Mouse (Mus musculus) megakaryocyte, embryonic 14.5 days (primary cell): ENCODE results near the gene Ccdc85c. TPM values are rescaled to one million over a fixed set of nuclear protein-coding genes. Genes with fewer than 3 reads are reported as not detected.

Source experiments
- H3K27me3 ChIP-seq: replicated peaks from 2 replicates; pipeline ENCODE3; 2012; ENCODE audit warnings: inconsistent platforms
- H3K36me3 ChIP-seq: replicated peaks from 2 replicates; pipeline ENCODE3; 2012; ENCODE audit warnings: low read length, inconsistent platforms, mixed read lengths
- H3K4me1 ChIP-seq: 2 replicates; pipeline ENCODE4 v1.6.1; 2012; ENCODE audit warnings: inconsistent platforms
- H3K4me3 ChIP-seq: replicated peaks from 2 replicates; pipeline ENCODE3; 2012; ENCODE audit warnings: moderate library complexity, mild to moderate bottlenecking, inconsistent platforms
- H3K9me3 ChIP-seq: 2 replicates; pipeline ENCODE4 v1.6.1; 2012; ENCODE audit warnings: inconsistent platforms
- FLI1 ChIP-seq: IDR thresholded peaks from 2 replicates; pipeline ENCODE4 v1.6.1; 2012; ENCODE audit warnings: low read length, inconsistent platforms, mixed read lengths
- GATA1 ChIP-seq: IDR thresholded peaks from 3 replicates; pipeline ENCODE4 v1.6.1; 2012; ENCODE audit warnings: mixed read lengths, low read length, inconsistent platforms, borderline replicate concordance
- polyA plus RNA-seq: library from polyadenylated mRNA; stranded (reverse); fragments of >175 nt; gene quantifications from 2 replicates; pipeline ENCODE4 v1.2.3, GENCODE M21; 2012; ENCODE audit warnings: low replicate concordance; ENCODE audit not compliant: insufficient read depth

Gene Ccdc85c
- polyA plus RNA-seq, 1 experiment: 1.5 TPM

DNA sequence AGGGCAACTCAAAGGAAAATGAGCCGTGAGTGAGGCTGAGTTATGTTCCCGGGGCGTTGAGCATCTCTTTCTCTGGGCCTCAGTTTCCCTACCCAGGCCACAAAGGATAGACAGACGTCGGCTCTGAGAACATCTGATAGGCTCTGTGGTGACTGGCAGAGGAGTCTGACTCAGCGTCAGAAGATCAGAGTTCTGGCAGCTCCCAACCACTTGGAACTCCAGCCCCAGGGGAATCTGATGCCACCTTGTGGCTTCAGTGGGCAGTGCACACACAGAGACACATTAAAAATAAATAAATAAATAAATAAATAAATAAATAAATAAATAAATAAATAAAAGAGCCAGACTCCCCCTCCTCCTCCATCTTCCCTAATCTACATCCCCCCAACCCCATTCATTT lies 21.8 kb upstream of the Ccdc85c start:
- Histone ChIP-seq H3K4me1 (peaks cover 3% of the 10 kb centered on the region; the same call in 1 of the 2 replicates), H3K36me3 (no peaks in the 10 kb centered on the region), H3K9me3 (peaks cover 31% of the 10 kb centered on the region), H3K4me3 (no peak overlapping the region), H3K27me3 (peaks cover 57% of the 10 kb centered on the region)
- TF ChIP-seq FLI1: no peak
- TF ChIP-seq GATA1: no peak

DNA sequence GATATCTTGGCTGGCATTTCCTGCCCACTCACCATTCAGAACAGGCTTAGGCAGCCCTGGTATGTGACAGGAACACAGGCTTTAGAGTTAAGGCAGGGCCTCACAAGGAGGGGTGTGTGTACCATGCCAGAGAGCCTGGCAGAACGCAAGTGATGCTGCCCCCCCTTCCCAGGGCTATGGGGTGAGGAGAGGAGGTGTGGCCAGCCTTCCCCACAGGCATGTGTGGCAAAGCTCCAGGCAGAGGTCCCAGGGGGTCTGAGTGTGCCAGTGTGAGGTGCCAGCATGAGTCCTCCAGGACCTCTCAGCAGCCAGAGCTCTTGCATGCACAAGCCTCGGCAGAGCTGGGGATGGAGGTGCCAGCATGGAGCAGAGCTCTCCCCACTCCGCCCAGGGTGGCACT lies 19.4 kb upstream of the Ccdc85c start:
- no peak overlapping the region for H3K4me3 ChIP-seq
- peaks cover 3% of the 10 kb centered on the region; the same call in 1 of the 2 replicates for H3K4me1 ChIP-seq
- no peaks in the 10 kb centered on the region for H3K36me3 ChIP-seq
- TF ChIP-seq GATA1 (no peak), FLI1 (no peak)
- H3K9me3 ChIP-seq: peaks cover 31% of the 10 kb centered on the region
- H3K27me3 ChIP-seq: peaks cover 73% of the 10 kb centered on the region

DNA sequence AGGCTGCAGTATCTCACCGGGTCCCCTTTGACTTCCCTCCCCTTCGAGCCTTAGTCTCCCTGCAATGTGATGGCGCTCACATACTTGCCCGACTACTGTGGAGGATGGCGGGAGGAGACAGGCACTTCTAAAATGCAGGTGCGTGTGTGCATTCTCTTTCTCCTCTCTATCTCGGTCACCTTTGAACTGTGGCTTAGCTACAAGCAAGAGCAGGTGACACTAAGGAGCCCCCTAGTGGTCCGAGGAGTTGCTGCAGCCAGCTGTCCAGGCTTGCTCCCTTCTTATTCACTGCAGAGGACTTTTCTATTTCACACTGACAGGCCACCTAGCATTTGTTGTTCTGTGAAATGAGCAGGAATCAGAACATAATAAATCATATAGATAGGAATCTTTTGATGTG lies 17.7 kb upstream of the Ccdc85c start:
- peaks cover 20% of the 10 kb centered on the region for H3K9me3 ChIP-seq
- no peak overlapping the region for H3K4me3 ChIP-seq
- H3K27me3 ChIP-seq: peaks cover 82% of the 10 kb centered on the region
- H3K36me3 ChIP-seq: no peaks in the 10 kb centered on the region
- TF ChIP-seq FLI1: no peak
- TF ChIP-seq GATA1: no peak
- peaks cover 3% of the 10 kb centered on the region; the same call in 1 of the 2 replicates for H3K4me1 ChIP-seq

DNA sequence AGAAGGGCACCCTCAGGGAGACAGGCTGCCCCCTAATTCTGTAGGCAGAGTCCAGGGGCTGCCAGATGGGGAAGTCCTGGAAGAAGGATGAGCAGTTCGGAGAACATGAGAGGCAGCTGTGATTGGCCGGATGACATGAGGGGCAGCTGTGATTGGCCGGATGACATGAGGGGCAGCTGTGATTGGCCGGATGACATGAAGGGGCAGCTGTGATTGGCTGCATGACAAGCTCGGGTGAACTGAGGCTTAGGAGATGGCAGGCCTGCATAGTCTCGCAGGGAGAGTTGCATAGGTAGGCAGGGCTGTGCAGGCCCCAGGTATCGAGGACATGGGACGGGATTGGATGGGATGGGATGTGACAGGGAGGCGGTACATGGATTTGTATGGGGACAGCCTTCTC lies 17.2 kb upstream of the Ccdc85c start:
- Histone ChIP-seq H3K9me3 (peaks cover 15% of the 10 kb centered on the region), H3K36me3 (no peaks in the 10 kb centered on the region)
- TF ChIP-seq FLI1 (no peak), GATA1 (no peak)

GRCm38 (mm10) chr12:108288127-108288880 lies 13.1 kb upstream of the Ccdc85c start:
- Histone ChIP-seq H3K4me1 (peaks cover 6% of the 10 kb centered on the region; the same call in 1 of the 2 replicates), H3K36me3 (no peaks in the 10 kb centered on the region), H3K4me3 (no peak overlapping the region), H3K9me3 (no peaks in the 10 kb centered on the region), H3K27me3 (peaks cover 85% of the 10 kb centered on the region)
- TF ChIP-seq FLI1 (no peak), GATA1 (no peak)

More for the DNA sequence above, 17.2 kb upstream of the Ccdc85c start:
- Histone ChIP-seq H3K27me3 (peaks cover 78% of the 10 kb centered on the region), H3K4me3 (no peak overlapping the region), H3K4me1 (peaks cover 3% of the 10 kb centered on the region; the same call in 1 of the 2 replicates)

- no peak for TF ChIP-seq FLI1
- TF ChIP-seq GATA1: no peak
- H3K4me3 ChIP-seq: no peak overlapping the region
- no peaks in the 10 kb centered on the region for H3K9me3 ChIP-seq
- H3K4me1 ChIP-seq: peaks cover 6% of the 10 kb centered on the region; the same call in 1 of the 2 replicates
- H3K36me3 ChIP-seq: no peaks in the 10 kb centered on the region
- peaks cover 84% of the 10 kb centered on the region for H3K27me3 ChIP-seq
Measured at GRCm38 (mm10) chr12:108287011-108287410, 11.8 kb upstream of the Ccdc85c start.

DNA sequence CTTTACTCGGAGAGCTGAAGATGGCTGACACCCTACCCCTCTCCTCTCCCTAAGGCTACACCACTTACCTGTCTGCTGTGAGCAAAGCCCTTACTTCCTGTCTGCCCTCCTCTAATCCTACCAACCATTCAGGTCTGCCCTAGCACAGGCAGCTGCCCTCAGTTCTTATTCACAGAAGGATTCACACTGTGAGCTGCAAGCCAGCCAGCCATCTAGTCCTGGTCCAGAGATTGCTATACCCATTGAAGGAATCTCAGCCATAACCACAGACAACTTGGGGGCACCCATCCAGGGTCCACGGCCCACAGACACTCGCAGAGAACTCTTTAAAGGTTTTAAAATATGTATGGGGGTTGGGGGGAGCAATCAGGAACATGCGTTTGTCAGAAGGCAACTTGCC lies 11.2 kb upstream of the Ccdc85c start:
- TF ChIP-seq FLI1 (no peak), GATA1 (no peak)
- Histone ChIP-seq H3K4me3 (no peak overlapping the region), H3K4me1 (peaks cover 6% of the 10 kb centered on the region; the same call in 1 of the 2 replicates), H3K27me3 (peaks cover 83% of the 10 kb centered on the region), H3K9me3 (no peaks in the 10 kb centered on the region), H3K36me3 (no peaks in the 10 kb centered on the region)

DNA sequence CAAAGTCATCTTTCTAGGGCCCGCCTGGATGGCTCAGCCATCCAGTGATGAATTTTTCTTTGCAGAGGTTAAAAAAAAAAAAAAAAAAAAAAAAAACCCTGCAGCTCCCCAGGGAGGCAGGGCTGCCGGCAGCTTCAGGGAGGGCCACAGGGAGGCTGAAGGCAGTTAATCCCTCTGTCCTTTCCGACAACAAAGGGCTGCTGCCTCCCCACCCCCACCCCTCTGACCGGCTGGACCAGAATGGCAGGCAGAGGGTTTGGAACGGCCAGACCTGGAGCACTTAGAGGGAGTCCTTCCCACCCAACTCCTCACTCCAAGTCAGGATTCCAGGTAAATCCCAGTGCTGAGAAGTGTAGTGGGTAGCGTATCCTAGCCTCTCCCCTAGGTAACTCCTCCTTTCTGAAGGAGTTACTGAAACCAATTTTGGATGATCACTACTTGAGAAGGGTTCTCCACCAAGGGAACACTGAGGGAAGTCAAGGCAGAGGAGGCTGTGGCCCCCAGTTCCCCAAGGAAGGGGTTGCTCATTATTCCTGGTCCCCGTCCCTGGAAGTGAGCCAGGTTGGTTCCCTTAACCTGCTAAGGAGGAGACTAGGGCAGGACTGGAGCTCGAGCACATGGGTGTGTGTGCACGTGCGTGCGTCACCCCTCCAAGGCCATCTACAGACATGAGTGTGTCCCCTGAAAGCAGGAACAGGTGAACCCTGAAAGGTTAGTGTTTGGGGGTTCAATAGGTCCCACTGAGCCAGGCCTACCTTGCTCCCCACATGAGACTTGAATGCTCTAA lies 10.2 kb upstream of the Ccdc85c start:
- Histone ChIP-seq H3K9me3 (no peaks in the 10 kb centered on the region), H3K36me3 (no peaks in the 10 kb centered on the region)

GRCm38 (mm10) chr12:108284455-108285224 lies 9.4 kb upstream of the Ccdc85c start:
- Histone ChIP-seq H3K27me3 (peaks cover 80% of the 10 kb centered on the region), H3K4me1 (peaks cover 6% of the 10 kb centered on the region; the same call in 1 of the 2 replicates), H3K9me3 (no peaks in the 10 kb centered on the region), H3K36me3 (no peaks in the 10 kb centered on the region), H3K4me3 (no peak overlapping the region)
- no peak for TF ChIP-seq FLI1
- TF ChIP-seq GATA1: no peak

More for the DNA sequence above, 10.2 kb upstream of the Ccdc85c start:
- Histone ChIP-seq H3K4me3 (no peak overlapping the region), H3K27me3 (peaks cover 82% of the 10 kb centered on the region), H3K4me1 (peaks cover 6% of the 10 kb centered on the region; the same call in 1 of the 2 replicates)
- TF ChIP-seq GATA1 (no peak), FLI1 (no peak)
